Mouse (Mus musculus) lung, postnatal 36 days (tissue): Measurements from ENCODE around the gene Vmn1r26.
"Not testable (repeated sequence)": the region's sequence is repeated elsewhere in the genome, so short reads cannot be mapped to it uniquely, and the experiment has no call there.

Source experiments
- DNase-seq: peaks from one replicate; pipeline ENCODE4 v3.0.0; 2022; ENCODE audit warnings: mixed read lengths

Gene Vmn1r26

DNA sequence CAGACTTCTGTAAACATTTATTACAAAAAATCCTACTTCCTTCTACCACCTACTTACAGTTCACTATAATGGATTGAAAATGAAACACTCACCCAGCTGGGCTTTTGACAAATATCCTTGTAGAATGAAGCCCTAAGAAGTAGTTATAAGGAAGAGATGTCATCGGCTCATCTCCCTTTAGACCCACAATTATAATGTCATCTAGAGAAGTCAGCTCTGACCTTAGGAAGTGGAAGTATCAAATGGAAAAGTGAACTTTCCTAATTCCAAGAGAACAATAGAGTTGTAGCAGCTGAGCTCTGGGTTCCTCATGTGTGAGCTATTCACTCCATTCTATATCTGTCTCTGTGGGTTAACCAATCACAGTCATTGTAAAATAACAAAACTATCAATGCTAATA is at the start of gene Vmn1r26:
Gene Vmn1r26 (minus strand): TSS at position 101 of the 400 bp plus-strand sequence.
- DNase-seq: no peak

DNA sequence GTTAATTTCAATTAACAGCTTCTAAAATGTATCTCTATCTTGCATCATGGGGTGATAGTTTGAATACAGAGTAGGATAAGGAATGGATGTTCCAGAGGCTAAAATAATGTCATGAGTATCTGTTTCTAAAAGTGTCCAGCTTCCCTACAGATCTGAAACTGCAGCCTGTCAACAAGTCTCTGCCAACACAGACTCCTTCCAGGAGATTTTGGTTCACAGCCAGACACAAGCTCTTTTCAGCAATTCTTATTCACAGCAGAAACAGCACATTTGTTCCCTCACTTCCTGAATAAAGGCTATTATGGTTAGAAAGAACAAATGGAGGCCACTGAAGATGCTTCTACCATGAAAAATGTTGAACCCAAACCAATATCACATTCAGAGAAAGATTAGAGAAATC is 29.1 kb upstream of the Vmn1r26 start:
- DNase-seq: no peak

DNA sequence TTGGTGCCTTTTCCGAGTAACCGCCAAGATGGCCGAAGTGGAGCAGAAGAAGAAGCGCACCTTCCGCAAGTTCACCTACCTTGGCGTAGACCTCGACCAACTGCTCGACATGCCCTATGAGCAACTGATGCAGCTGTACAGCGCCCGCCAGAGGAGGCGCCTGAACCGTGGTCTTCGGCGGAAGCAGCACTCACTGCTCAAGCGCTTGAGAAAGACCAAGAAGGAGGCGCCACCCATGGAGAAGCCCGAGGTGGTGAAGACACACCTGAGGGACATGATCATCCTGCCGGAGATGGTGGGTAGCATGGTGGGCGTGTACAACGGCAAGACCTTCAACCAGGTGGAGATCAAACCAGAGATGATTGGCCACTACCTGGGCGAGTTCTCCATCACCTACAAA is 2.5 kb upstream of the Vmn1r26 start:
- DNase-seq: not testable (repeated sequence)

DNA sequence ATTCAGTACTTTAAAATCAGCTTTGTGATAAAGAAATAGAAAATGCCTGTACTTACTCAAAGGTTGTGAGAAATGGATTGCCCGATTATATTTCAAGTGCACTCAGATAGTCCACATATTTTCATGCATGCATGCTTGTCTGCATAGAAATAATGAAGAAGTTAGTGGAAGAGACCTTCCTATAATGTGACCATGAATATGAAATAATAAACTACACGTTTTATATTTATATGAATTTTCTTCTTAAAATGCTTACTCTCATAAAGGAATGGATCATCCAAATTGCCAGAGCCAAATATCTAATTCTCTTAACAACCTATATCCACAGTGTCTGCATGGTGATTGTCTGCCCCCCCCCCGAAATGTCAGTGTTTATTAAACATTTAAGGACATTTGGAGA is 34.2 kb downstream of the Vmn1r26 start, which contains the start of gene Vmn1r25:
Gene Vmn1r25 (minus strand): TSS at position 101 of the 400 bp plus-strand sequence.
- DNase-seq: no peak

DNA sequence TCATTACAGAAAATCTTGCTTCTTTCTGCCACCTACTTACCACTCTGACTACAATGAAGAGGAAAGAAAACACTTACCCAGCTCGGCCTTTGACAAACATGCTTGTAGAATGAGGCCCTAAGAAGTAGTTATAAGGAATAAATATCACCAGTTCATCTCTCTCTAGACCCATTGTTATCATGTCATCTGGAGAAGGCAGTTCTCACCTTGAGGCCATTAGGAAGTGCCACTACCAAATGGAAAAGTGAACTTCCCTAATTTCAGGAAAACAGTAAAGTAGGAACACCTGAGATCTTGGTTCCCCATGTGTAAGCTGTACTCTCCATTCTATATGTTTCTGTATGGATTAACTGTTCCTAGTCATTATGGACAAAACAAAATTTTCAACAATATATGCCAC is 53.6 kb downstream of the Vmn1r26 start, which contains the start of gene Vmn1r24:
Gene Vmn1r24 (minus strand): TSS at position 101 of the 400 bp plus-strand sequence.
- not testable (repeated sequence) for DNase-seq
